Mouse (Mus musculus): ENCODE results near the gene Gm17689.

Gene Gm17689

DNA sequence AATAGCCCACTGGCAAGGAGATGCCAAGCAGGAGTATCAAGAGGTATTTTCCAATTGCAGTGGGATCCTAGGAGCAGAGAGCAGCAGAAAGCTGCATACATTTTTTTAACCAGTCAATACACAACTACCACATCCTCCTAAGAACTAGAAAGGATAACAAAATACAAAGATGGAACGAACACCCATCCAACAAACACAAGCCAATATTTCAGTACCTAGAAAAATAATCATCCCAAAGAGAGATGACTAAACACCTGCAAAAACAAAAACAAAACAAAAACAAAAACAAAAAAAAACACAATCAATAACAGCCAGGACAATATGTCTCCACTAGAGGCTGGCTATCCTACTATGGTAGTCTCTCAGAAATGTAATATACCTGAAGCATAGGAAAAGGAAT lies at the start of gene Gm17689:
Gm17689 (minus strand) TSS at position 101 of the 400 bp plus-strand sequence.
- no peak for DNase-seq

DNA sequence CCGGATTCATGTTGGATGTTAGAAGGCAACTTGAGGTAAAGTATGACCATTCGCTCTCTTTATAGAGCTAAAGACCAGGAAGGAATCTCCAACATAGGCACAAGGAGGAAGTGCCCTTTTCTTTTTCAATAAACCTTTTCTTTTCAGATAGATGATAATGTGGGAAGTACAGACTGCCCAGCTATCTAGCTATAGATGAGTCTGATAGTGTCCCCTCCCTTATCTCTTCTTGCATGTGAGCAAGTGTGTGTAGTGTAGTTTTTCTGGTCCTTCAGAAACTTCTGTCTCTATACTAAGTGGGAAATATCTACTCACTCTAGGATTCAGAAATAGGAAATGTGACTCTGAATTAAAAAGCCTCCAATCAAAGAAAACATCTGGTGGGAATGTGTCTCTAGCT lies 40.6 kb downstream of the Gm17689 start, which contains the start of gene Gm5615:
Gm5615 (minus strand) TSS at position 101 of the 400 bp plus-strand sequence.
- DNase-seq = no peak
